Mouse (Mus musculus) MEL (cell line): ENCODE measurements at regions not wholly inside any gene's neighbourhood (a gene's known extent, or its start where the extent isn't known, plus 50 kb on each side); places are given as distances from the start of the nearest gene placed in this dataset.

Source experiments
- CTCF ChIP-seq, 3 experiments: IDR thresholded peaks in 2 of 3; conservative IDR thresholded peaks in 1 of 3; 2 replicates each; pipeline ENCODE4 v1.5.1; 2011 to 2012; ENCODE audit warnings: low read length in 3 of 3, low read depth in 2 of 3, mild to moderate bottlenecking in 2 of 3, improper control_type of control experiment in 1 of 3, inconsistent platforms in 1 of 3, mixed read lengths in 1 of 3, moderate library complexity in 1 of 3; ENCODE audit not compliant: control insufficient read depth in 1 of 3, insufficient read depth in 1 of 3, poor library complexity in 1 of 3, severe bottlenecking in 1 of 3
- GABPA ChIP-seq: IDR thresholded peaks from 2 replicates; pipeline ENCODE4 v1.6.1; 2012; ENCODE audit warnings: low read depth, mild to moderate bottlenecking, inconsistent platforms, low read length, improper control_type of control experiment, moderate library complexity
- GATA1 ChIP-seq: IDR thresholded peaks from 2 replicates; pipeline ENCODE4 v1.6.1; 2011; ENCODE audit warnings: low read depth, low read length, improper control_type of control experiment
- NRF1 ChIP-seq: IDR thresholded peaks from 2 replicates; pipeline ENCODE4 v1.6.1; 2014; ENCODE audit warnings: low read depth, mild to moderate bottlenecking, inconsistent platforms, low read length, improper control_type of control experiment, moderate library complexity; ENCODE audit not compliant: poor library complexity, insufficient read depth, severe bottlenecking
- POLR2A ChIP-seq, 2 experiments: IDR thresholded peaks; 2 replicates each; pipeline ENCODE4 v1.6.1; 2011 to 2012; ENCODE audit warnings: low read length in 2 of 2, mild to moderate bottlenecking in 2 of 2, control low read depth in 1 of 2, improper control_type of control experiment in 1 of 2, low read depth in 1 of 2, moderate library complexity in 1 of 2; ENCODE audit not compliant: control insufficient read depth in 1 of 2, insufficient read depth in 1 of 2, poor library complexity in 1 of 2
- USF1 ChIP-seq: IDR thresholded peaks from 2 replicates; pipeline ENCODE4 v1.6.1; 2014; ENCODE audit warnings: low read depth, mild to moderate bottlenecking, inconsistent platforms, low read length, improper control_type of control experiment, moderate library complexity

DNA sequence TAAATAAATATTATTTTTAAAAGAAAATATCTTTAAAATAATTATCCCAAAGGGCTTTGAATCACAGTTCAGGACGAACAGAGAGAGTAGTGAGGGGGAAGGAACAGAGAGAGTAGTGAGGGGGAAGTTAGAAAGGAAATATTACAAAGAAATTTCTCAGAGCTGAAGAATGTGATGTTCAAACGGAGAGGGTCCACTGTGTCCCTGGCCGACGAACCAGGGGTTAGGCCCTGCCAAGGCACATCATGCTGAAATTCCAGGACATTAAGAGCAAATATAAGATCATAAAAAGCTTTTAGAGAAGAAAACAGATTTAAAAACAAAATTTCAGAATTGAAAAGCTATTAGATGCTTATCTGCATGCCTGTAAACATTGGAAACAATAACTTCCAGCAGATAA is 61.6 kb downstream of the Skor1 start:
- TF ChIP-seq GABPA, result no peak
- TF ChIP-seq USF1, result no peak
- TF ChIP-seq NRF1, result no peak
- no peak for TF ChIP-seq POLR2A (IDR thresholded peaks at IDR 0.05; ENCODE audit: control insufficient read depth in 1 of 2, insufficient read depth in 1 of 2, low read depth in 1 of 2, low read length in 2 of 2, poor library complexity in 1 of 2)
- no peak for TF ChIP-seq GATA1
- no peak for TF ChIP-seq CTCF (IDR thresholded peaks at IDR 0.05 in 2 of 3, conservative IDR thresholded peaks at IDR 0.05 in 1 of 3; ENCODE audit: control insufficient read depth in 1 of 3, insufficient read depth in 1 of 3, low read depth in 2 of 3, low read length in 3 of 3, poor library complexity in 1 of 3, severe bottlenecking in 1 of 3)
